ENCODE assay signal across 8 mouse cellular contexts in the genomic region with DNA sequence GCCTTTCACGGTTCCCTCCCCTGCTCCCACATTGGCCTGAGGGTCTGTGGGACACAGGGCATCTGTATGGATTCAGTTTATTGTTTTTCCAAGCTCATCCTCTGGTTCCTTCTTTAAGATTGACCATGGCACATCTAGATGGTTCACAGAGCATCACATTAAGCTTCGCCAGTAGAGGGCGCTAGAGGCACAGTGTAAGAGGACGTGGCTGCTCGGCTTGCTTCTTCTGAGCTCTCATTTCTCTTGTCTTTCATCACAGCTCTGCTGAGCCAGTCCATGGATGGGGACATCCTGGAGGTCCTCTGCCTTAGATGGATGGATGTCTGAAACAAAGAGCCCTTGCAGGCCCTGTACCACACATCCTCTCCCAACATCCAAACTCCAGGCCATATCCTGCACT. TPM values are rescaled to one million over a fixed set of nuclear protein-coding genes. Genes with fewer than 3 reads are reported as not detected.
A peak's percentile ranks its signal among the peaks of the same experiment; 100 is the strongest.
DNase-seq lines count a peak whose midpoint lies in the region; ATAC-seq and TF ChIP-seq lines count a peak whose summit lies in the region.

No protein-coding gene starts in this region.

- dilution Hi-C loops in CH12.LX (cut with MboI; ENCODE audit: extremely low pct_ligation_motif_present, extremely low pct_unique_long_range_greater_than_20kb, low sequenced_read_pairs): no loop called here

- no peak overlapping the region for H3K27ac ChIP-seq in CH12.LX (ENCODE audit: insufficient read depth, low read depth)
- peak overlapping the region; percentile 39; the same call in 1 of the 2 replicates for H3K27ac ChIP-seq in forebrain, embryonic 12.5 days

- peak; percentile 65; the same call in 1 of the 2 replicates for ATAC-seq in forebrain, embryonic 12.5 days (ENCODE audit: low FRiP score)
- peak; percentile 62; the same call in 1 of the 2 replicates for ATAC-seq in neutrophil, adult 5-6 weeks (ENCODE audit: extremely low read depth, insufficient number of reproducible peaks, low FRiP score, poor library complexity, severe bottlenecking)

- H3K4me1 ChIP-seq in CH12.LX (ENCODE audit: control insufficient read depth in 1 of 2, insufficient read depth in 2 of 2): no peaks in the 10 kb centered on the region
- peaks cover 3% of the 10 kb centered on the region; the same call in 1 of the 2 replicates for H3K4me1 ChIP-seq in forebrain, embryonic 12.5 days

- H3K36me3 ChIP-seq in CH12.LX (replicated peaks in 1 of 2; ENCODE audit: control insufficient read depth in 1 of 2, insufficient read depth in 1 of 2, low read length in 1 of 2): peaks cover 0 to 8% of the 10 kb centered on the region in 2 experiments
- 0 out of 2 replicates have a peak, but pooled peaks cover 12% of the 10 kb centered on the region for H3K36me3 ChIP-seq in forebrain, embryonic 12.5 days (replicated peaks)

- H3K4me3 ChIP-seq in CH12.LX (replicated peaks in 1 of 3; ENCODE audit: low read depth in 2 of 3, low read length in 2 of 3, poor library complexity in 1 of 3): no peak overlapping the region
- no peak overlapping the region; the same call in 1 of the 2 replicates for H3K4me3 ChIP-seq in forebrain, embryonic 12.5 days (replicated peaks)

- TF ChIP-seq RAD21 in CH12.LX (IDR thresholded peaks at IDR 0.05; ENCODE audit: low read depth, low read length): peak; percentile 96

- peak; percentile 90 for DNase-seq in CH12.LX (ENCODE audit: extremely low read depth)
- DNase-seq in c-Kit-positive CD71-positive TER-119-negative erythroid progenitor cells, embryonic 14.5 days (ENCODE audit: low read depth): peak; percentile 82
- peak; percentile 86 to 93 for DNase-seq in heart, postnatal 14 days
- peak; percentile 88 for DNase-seq in large intestine, adult 2 months (ENCODE audit: low read depth, low spot score)
- peak; percentile 76 to 82 for DNase-seq in lung, adult 18-20 months
- peak; percentile 26 to 62 for DNase-seq in thymus, adult 18-20 months

- no peak for TF ChIP-seq EP300 in CH12.LX (IDR thresholded peaks at IDR 0.05; ENCODE audit: low read length)

- no peaks in the 10 kb centered on the region for H3K27me3 ChIP-seq in CH12.LX (replicated peaks)
- no peaks in the 10 kb centered on the region for H3K27me3 ChIP-seq in forebrain, embryonic 12.5 days

- no peaks in the 10 kb centered on the region for H3K79me2 ChIP-seq in CH12.LX (replicated peaks; ENCODE audit: control insufficient read depth, extremely low read depth, insufficient read depth, poor library complexity, severe bottlenecking)

- TF ChIP-seq CTCF in CH12.LX (conservative IDR thresholded peaks at IDR 0.05 in 1 of 2, IDR thresholded peaks at IDR 0.05 in 1 of 2; ENCODE audit: low read depth in 2 of 2, low read length in 2 of 2): peak; percentile 84 to 96

- TF ChIP-seq POLR2A in CH12.LX (IDR thresholded peaks at IDR 0.05; ENCODE audit: low read depth, low read length): no peak

- H3K9me3 ChIP-seq in CH12.LX (replicated peaks; ENCODE audit: low read length): no peaks in the 10 kb centered on the region
- H3K9me3 ChIP-seq in forebrain, embryonic 12.5 days: no peaks in the 10 kb centered on the region

- WGBS in forebrain, embryonic 12.5 days: 6% methylated on average over 5 of the region's 5 CpGs
- 4% methylated on average over 5 of the region's 5 CpGs for WGBS in large intestine, adult 2 months

- in situ Hi-C loops in CH12.LX (cut with MboI; ENCODE audit: low pct_ligation_motif_present, low pct_unique_long_range_greater_than_20kb, low sequenced_read_pairs): loop anchor here (10.0 kb wide), 1 partner anchor 570 kb away; no protein-coding TSS in a partner anchor

- H3K9ac ChIP-seq in CH12.LX (ENCODE audit: insufficient read depth, low read depth): no peak overlapping the region
- 0 out of 2 replicates have a peak overlapping the region, but pooled peaks have one; percentile 13 for H3K9ac ChIP-seq in forebrain, embryonic 12.5 days

- no peak overlapping the region for H3K4me2 ChIP-seq in CH12.LX (ENCODE audit: insufficient read depth, low read depth, poor library complexity, severe bottlenecking)
- no peak overlapping the region for H3K4me2 ChIP-seq in forebrain, embryonic 12.5 days

- intact Hi-C loops in heart, postnatal 14 days (cut with DNase I): loop anchor here (1.0 kb wide), 4 partner anchors 16 to 86 kb away; a partner anchor contains a TSS

TF ChIP-seq in CH12.LX, 34 proteins besides CTCF, POLR2A, EP300 and RAD21:
- TF ChIP-seq JUND (conservative IDR thresholded peaks at IDR 0.05; ENCODE audit: low read depth, low read length): no peak
- 0 out of 2 replicates have a peak, but pooled peaks have one; percentile 58 for TF ChIP-seq MYC (IDR thresholded peaks at IDR 0.05; ENCODE audit: low read depth, low read length)
- no peak for TF ChIP-seq SIN3A (IDR thresholded peaks at IDR 0.05; ENCODE audit: low read length)
- TF ChIP-seq SMC3 (IDR thresholded peaks at IDR 0.05; ENCODE audit: low read depth, low read length): peak; percentile 93
- TF ChIP-seq NELFE (IDR thresholded peaks at IDR 0.05; ENCODE audit: low read depth, low read length): peak; percentile 36; the same call in 1 of the 2 replicates
- TF ChIP-seq USF1 (IDR thresholded peaks at IDR 0.05; ENCODE audit: low read depth, low read length): no peak
- peak; percentile 50 for TF ChIP-seq ZC3H11A (IDR thresholded peaks at IDR 0.05; ENCODE audit: low read depth, low read length)
- no peak for TF ChIP-seq ZMIZ1 (IDR thresholded peaks at IDR 0.05; ENCODE audit: low read depth, low read length)

RNA-seq across cellular contexts. Expression of a gene that starts 33.8 kb away (rescaled TPM):
- total RNA-seq in CH12.LX (2012; rRNA removed) (60.5 and 65.0 TPM in 2 replicates), CH12.LX (2014; rRNA removed) (25.9 and 28.0 TPM in 2 replicates)
- 71.3 and 73.5 TPM in 2 replicates for polyA plus RNA-seq in CH12.LX (2012; ENCODE audit: insufficient read length, low read depth)
- 57.4 and 72.6 TPM in 2 replicates for polyA plus RNA-seq in forebrain, embryonic 12.5 days (2016; fragmentation: Nextera tagmentation; extraction: Ambion mirVana)
- 10 to 100 TPM; 33.5 to 47.3 TPM for total RNA-seq in heart, postnatal 14 days (2021)
- polyA plus RNA-seq in large intestine, adult 2 months (2012; rRNA removed): 17.5 and 21.2 TPM in 2 replicates
- 11.6 and 17.4 TPM in 2 replicates for total RNA-seq in neutrophil, adult 5-6 weeks (2017)

RNA-seq across cellular contexts. Expression of a gene that starts 37.6 kb away (rescaled TPM):
- total RNA-seq in CH12.LX (2012; rRNA removed) (not detected in 2 replicates), CH12.LX (2014; rRNA removed) (not detected in 2 replicates)
- not detected in 2 replicates for polyA plus RNA-seq in CH12.LX (2012; ENCODE audit: insufficient read length, low read depth)
- 6.7 and 8.3 TPM in 2 replicates for polyA plus RNA-seq in forebrain, embryonic 12.5 days (2016; fragmentation: Nextera tagmentation; extraction: Ambion mirVana)
- 1 to 10 TPM; 5.0 to 6.0 TPM for total RNA-seq in heart, postnatal 14 days (2021)
- 3.0 and 3.4 TPM in 2 replicates for polyA plus RNA-seq in large intestine, adult 2 months (2012; rRNA removed)
- total RNA-seq in neutrophil, adult 5-6 weeks (2017): not detected in 2 replicates

RNA-seq across cellular contexts. Expression of a gene that starts 57.0 kb away (rescaled TPM):
- 0.08 TPM in 1 of 2 replicates, not detected in the other for total RNA-seq in CH12.LX (2012; rRNA removed)
- not detected in 2 replicates for total RNA-seq in CH12.LX (2014; rRNA removed)
- polyA plus RNA-seq in CH12.LX (2012; ENCODE audit: insufficient read length, low read depth): 0.36 TPM in 1 of 2 replicates, not detected in the other
- 0.40 and 0.42 TPM in 2 replicates for polyA plus RNA-seq in forebrain, embryonic 12.5 days (2016; fragmentation: Nextera tagmentation; extraction: Ambion mirVana)
- total RNA-seq in heart, postnatal 14 days (2021): not detected
- not detected in 2 replicates for polyA plus RNA-seq in large intestine, adult 2 months (2012; rRNA removed)
- total RNA-seq in neutrophil, adult 5-6 weeks (2017): not detected in 2 replicates

RNA-seq across cellular contexts. Expression of a gene that starts 59.4 kb away (rescaled TPM):
- total RNA-seq in CH12.LX (2012; rRNA removed) (2.4 and 3.2 TPM in 2 replicates), CH12.LX (2014; rRNA removed) (0.38 and 0.59 TPM in 2 replicates)
- 0.48 and 0.94 TPM in 2 replicates for polyA plus RNA-seq in CH12.LX (2012; ENCODE audit: insufficient read length, low read depth)
- 31.7 and 34.6 TPM in 2 replicates for polyA plus RNA-seq in forebrain, embryonic 12.5 days (2016; fragmentation: Nextera tagmentation; extraction: Ambion mirVana)
- 10 to 100 TPM; 28.8 to 29.1 TPM for total RNA-seq in heart, postnatal 14 days (2021)
- polyA plus RNA-seq in large intestine, adult 2 months (2012; rRNA removed): 5.3 and 7.6 TPM in 2 replicates
- 1.7 and 2.2 TPM in 2 replicates for total RNA-seq in neutrophil, adult 5-6 weeks (2017)
